Mouse (Mus musculus): ENCODE data around the gene Sparcl1. TPM values are rescaled to one million over a fixed set of nuclear protein-coding genes. Genes with fewer than 3 reads are reported as not detected.

The Sparcl1 gene
- polyA plus RNA-seq, 1 experiment: 3.8 TPM

GRCm38 (mm10) chr5:104085366-104085765 is 28.2 kb downstream of the Sparcl1 start:
- TF ChIP-seq CTCF (IDR thresholded peaks at IDR 0.05; ENCODE audit: control insufficient read depth, insufficient read depth, low read length): no peak
- no peak for TF ChIP-seq POLR2A (IDR thresholded peaks at IDR 0.05; ENCODE audit: borderline replicate concordance, control insufficient read depth, low read depth, low read length)
- WGBS: 85% methylated on average over 9 of the region's 9 CpGs
- no peak overlapping the region for H3K27ac ChIP-seq (ENCODE audit: control insufficient read depth, insufficient read depth, low read depth, low read length, poor library complexity)
- no peak overlapping the region for H3K4me3 ChIP-seq (replicated peaks; ENCODE audit: control insufficient read depth, low read depth, low read length)
- H3K4me1 ChIP-seq (ENCODE audit: control insufficient read depth, insufficient read depth, low read length): no peaks in the 10 kb centered on the region

GRCm38 (mm10) chr5:104080736-104081135 is 32.8 kb downstream of the Sparcl1 start:
- WGBS: 67% methylated on average over 6 of the region's 6 CpGs
- TF ChIP-seq CTCF (IDR thresholded peaks at IDR 0.05; ENCODE audit: control insufficient read depth, insufficient read depth, low read length): no peak
- no peak for TF ChIP-seq POLR2A (IDR thresholded peaks at IDR 0.05; ENCODE audit: borderline replicate concordance, control insufficient read depth, low read depth, low read length)
- H3K4me3 ChIP-seq (replicated peaks; ENCODE audit: control insufficient read depth, low read depth, low read length): no peak overlapping the region

DNA sequence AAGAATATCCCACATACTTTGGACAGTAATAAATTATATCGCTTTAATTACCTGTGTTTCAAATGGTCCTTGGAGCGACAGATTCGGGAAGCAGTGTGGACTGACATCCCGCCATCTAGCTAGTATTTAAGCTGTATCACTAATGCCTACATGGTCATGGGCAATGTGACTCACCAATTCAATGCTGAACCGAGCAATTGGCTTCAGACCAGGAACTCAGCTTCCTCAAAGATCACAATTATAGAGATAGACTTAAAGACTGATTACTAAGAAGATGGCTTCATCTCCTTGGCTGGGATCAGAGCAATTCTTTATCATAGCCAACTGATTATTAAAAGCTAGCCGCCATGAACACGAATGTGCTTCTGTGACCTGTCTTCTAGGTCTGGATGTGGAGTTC is 36.0 kb downstream of the Sparcl1 start, which contains the start of gene Gm17660:
Gene Gm17660, minus strand, starts transcription at position 101 of the 400 bp plus-strand sequence.
- no peak for TF ChIP-seq CTCF (IDR thresholded peaks at IDR 0.05; ENCODE audit: control insufficient read depth, insufficient read depth, low read length)
- no peak for TF ChIP-seq POLR2A (IDR thresholded peaks at IDR 0.05; ENCODE audit: borderline replicate concordance, control insufficient read depth, low read depth, low read length)
- WGBS: 79% methylated on average over 7 of the region's 7 CpGs
- H3K4me3 ChIP-seq (replicated peaks; ENCODE audit: control insufficient read depth, low read depth, low read length): no peak within 1 kb of the TSS
- no peak within 1 kb of the TSS for H3K27ac ChIP-seq (ENCODE audit: control insufficient read depth, insufficient read depth, low read depth, low read length, poor library complexity)
- H3K4me1 ChIP-seq (ENCODE audit: control insufficient read depth, insufficient read depth, low read length): no peaks in the 10 kb centered on the region

More at GRCm38 (mm10) chr5:104080736-104081135, 32.8 kb downstream of the Sparcl1 start:
- no peaks in the 10 kb centered on the region for H3K4me1 ChIP-seq (ENCODE audit: control insufficient read depth, insufficient read depth, low read length)
- H3K27ac ChIP-seq (ENCODE audit: control insufficient read depth, insufficient read depth, low read depth, low read length, poor library complexity): no peak overlapping the region

- Histone ChIP-seq H3K27ac (ENCODE audit: control insufficient read depth, insufficient read depth, low read depth, low read length, poor library complexity) (no peak overlapping the region), H3K4me1 (ENCODE audit: control insufficient read depth, insufficient read depth, low read length) (no peaks in the 10 kb centered on the region), H3K4me3 (replicated peaks; ENCODE audit: control insufficient read depth, low read depth, low read length) (no peak overlapping the region)
- TF ChIP-seq POLR2A (IDR thresholded peaks at IDR 0.05; ENCODE audit: borderline replicate concordance, control insufficient read depth, low read depth, low read length) (no peak), CTCF (IDR thresholded peaks at IDR 0.05; ENCODE audit: control insufficient read depth, insufficient read depth, low read length) (no peak)
- WGBS: 41% methylated on average over 10 of the region's 10 CpGs
Measured at GRCm38 (mm10) chr5:104076361-104076760, 37.2 kb downstream of the Sparcl1 start.

DNA sequence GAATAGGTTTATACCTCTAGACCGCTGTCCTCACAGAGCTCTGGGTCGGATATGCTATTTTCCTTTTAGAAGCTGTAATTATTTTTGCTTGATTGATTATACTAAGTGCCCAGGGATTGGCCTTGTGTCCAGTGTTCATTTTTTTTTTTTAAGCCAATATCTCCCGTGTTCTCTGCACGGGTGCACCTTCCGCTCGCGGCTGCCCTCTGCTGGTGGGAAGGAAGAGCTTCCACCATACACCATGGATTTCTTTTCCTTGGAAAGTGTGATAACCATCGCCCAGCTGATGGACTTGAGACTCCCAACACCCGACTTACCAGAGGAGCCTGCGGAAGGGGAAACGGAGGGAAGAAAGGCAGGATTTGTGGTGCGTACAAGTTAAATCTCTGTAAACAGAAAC is 39.1 kb downstream of the Sparcl1 start:
- Histone ChIP-seq H3K4me1 (ENCODE audit: control insufficient read depth, insufficient read depth, low read length) (no peaks in the 10 kb centered on the region), H3K4me3 (replicated peaks; ENCODE audit: control insufficient read depth, low read depth, low read length) (no peak overlapping the region), H3K27ac (ENCODE audit: control insufficient read depth, insufficient read depth, low read depth, low read length, poor library complexity) (no peak overlapping the region)
- WGBS: 23% methylated on average over 12 of the region's 12 CpGs
- TF ChIP-seq CTCF (IDR thresholded peaks at IDR 0.05; ENCODE audit: control insufficient read depth, insufficient read depth, low read length) (peak; percentile 89), POLR2A (IDR thresholded peaks at IDR 0.05; ENCODE audit: borderline replicate concordance, control insufficient read depth, low read depth, low read length) (no peak)

DNA sequence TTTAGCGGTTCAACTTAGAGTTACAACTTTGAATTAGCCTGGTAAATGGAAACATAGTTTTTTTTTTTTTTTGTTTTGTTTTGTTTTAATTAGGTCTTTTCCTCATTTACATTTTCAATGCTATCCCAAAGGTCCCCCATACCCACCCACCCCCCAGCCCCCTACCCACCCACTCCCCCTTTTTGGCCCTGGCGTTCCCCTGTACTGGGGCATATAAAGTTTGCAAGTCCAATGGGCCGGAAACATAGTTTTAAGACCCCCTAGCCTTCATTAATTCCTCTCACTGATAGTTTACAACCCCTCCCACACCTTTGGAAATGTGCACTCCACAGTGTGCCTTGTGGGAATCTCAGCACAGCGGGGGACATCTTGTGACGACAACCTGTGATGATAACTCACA is 39.9 kb downstream of the Sparcl1 start:
- H3K4me3 ChIP-seq (replicated peaks; ENCODE audit: control insufficient read depth, low read depth, low read length): no peak overlapping the region
- H3K4me1 ChIP-seq (ENCODE audit: control insufficient read depth, insufficient read depth, low read length): no peaks in the 10 kb centered on the region
- TF ChIP-seq CTCF (IDR thresholded peaks at IDR 0.05; ENCODE audit: control insufficient read depth, insufficient read depth, low read length): no peak
- TF ChIP-seq POLR2A (IDR thresholded peaks at IDR 0.05; ENCODE audit: borderline replicate concordance, control insufficient read depth, low read depth, low read length): no peak
- H3K27ac ChIP-seq (ENCODE audit: control insufficient read depth, insufficient read depth, low read depth, low read length, poor library complexity): no peak overlapping the region
- WGBS: 93% methylated on average over 5 of the region's 5 CpGs

DNA sequence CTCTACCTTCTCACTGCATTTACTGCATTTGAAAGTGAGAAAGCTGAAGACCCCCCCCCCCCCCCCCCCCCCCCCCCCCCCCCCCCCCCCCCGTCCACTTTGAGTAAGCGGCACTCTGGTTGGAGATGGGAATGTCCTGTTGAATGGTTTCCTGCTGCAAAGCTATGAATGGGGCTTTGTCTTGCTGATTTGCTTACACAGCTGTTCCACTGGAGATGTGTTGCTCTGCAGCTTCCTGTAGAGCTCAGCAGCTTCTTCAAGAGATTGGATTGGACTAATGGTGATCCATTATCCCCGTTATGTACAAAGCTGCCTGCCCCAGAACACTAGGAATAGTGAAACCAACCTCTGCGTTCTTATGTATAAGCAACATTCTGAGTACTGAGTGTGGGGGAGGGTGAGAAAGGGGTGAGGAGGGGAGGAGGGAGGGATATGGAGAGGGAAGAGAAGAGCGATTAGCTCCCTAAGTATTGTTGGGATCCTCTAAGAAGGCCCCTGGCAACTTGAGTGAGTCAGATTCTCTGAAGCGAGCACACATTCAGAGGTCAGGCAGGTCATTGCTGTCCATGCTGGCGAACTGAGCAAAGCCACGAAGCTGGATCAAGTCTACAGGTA is 41.2 kb downstream of the Sparcl1 start:
- WGBS: 58% methylated on average over 7 of the region's 8 CpGs
- TF ChIP-seq POLR2A (IDR thresholded peaks at IDR 0.05; ENCODE audit: borderline replicate concordance, control insufficient read depth, low read depth, low read length): no peak
- TF ChIP-seq CTCF (IDR thresholded peaks at IDR 0.05; ENCODE audit: control insufficient read depth, insufficient read depth, low read length): no peak
- no peaks in the 10 kb centered on the region for H3K4me1 ChIP-seq (ENCODE audit: control insufficient read depth, insufficient read depth, low read length)
- no peak overlapping the region for H3K4me3 ChIP-seq (replicated peaks; ENCODE audit: control insufficient read depth, low read depth, low read length)
- H3K27ac ChIP-seq (ENCODE audit: control insufficient read depth, insufficient read depth, low read depth, low read length, poor library complexity): no peak overlapping the region

- Histone ChIP-seq H3K4me3 (replicated peaks; ENCODE audit: control insufficient read depth, low read depth, low read length) (no peak overlapping the region), H3K4me1 (ENCODE audit: control insufficient read depth, insufficient read depth, low read length) (no peaks in the 10 kb centered on the region), H3K27ac (ENCODE audit: control insufficient read depth, insufficient read depth, low read depth, low read length, poor library complexity) (no peak overlapping the region)
- WGBS: 67% methylated on average over 4 of the region's 4 CpGs
- TF ChIP-seq CTCF (IDR thresholded peaks at IDR 0.05; ENCODE audit: control insufficient read depth, insufficient read depth, low read length) (no peak), POLR2A (IDR thresholded peaks at IDR 0.05; ENCODE audit: borderline replicate concordance, control insufficient read depth, low read depth, low read length) (no peak)
Measured at GRCm38 (mm10) chr5:104071048-104071447, 42.5 kb downstream of the Sparcl1 start.

DNA sequence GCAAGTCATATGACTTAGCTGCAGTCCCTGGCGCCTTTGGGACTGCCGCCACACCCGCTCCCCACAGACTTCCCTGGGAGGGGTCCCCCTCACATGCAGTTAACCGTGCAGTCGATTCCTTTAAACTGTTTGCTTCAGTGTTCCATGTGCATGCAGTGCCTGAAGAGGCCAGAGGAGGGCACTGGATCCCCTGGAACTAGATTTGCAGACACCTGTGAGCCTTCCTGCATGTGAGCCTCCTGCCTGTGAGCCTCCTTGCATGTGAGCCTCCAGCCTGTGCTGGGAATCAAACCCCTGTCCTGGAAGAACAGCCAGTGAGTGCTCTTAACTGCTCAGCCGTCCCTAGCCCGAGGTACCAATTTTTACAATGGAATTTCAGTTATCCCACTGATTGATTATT is 44.8 kb downstream of the Sparcl1 start:
- TF ChIP-seq POLR2A (IDR thresholded peaks at IDR 0.05; ENCODE audit: borderline replicate concordance, control insufficient read depth, low read depth, low read length): no peak
- peak; percentile 46 for TF ChIP-seq CTCF (IDR thresholded peaks at IDR 0.05; ENCODE audit: control insufficient read depth, insufficient read depth, low read length)
- H3K4me1 ChIP-seq (ENCODE audit: control insufficient read depth, insufficient read depth, low read length): no peaks in the 10 kb centered on the region
- H3K27ac ChIP-seq (ENCODE audit: control insufficient read depth, insufficient read depth, low read depth, low read length, poor library complexity): no peak overlapping the region
- 81% methylated on average over 7 of the region's 7 CpGs for WGBS
- no peak overlapping the region for H3K4me3 ChIP-seq (replicated peaks; ENCODE audit: control insufficient read depth, low read depth, low read length)
